Mouse (Mus musculus): ENCODE results near the gene Lix1.

GRCm38 (mm10) chr17:17441876-17442498 is 39.5 kb downstream of the Lix1 start:
- TF ChIP-seq TAL1 (IDR thresholded peaks at IDR 0.05; ENCODE audit: low read length) (no peak), GATA1 (IDR thresholded peaks at IDR 0.05; ENCODE audit: low read length) (no peak)
